Mouse (Mus musculus) thymus, postnatal 36 days (tissue): ENCODE results near the gene Slc38a7.
"Not testable (repeated sequence)": the region's sequence is repeated elsewhere in the genome, so short reads cannot be mapped to it uniquely, and the experiment has no call there.

ENCODE experiments used
- DNase-seq, 2 experiments: peaks; one replicate each; pipeline ENCODE4 v3.0.0; 2022; ENCODE audit warnings: mixed read lengths in 2 of 2

The Slc38a7 gene

DNA sequence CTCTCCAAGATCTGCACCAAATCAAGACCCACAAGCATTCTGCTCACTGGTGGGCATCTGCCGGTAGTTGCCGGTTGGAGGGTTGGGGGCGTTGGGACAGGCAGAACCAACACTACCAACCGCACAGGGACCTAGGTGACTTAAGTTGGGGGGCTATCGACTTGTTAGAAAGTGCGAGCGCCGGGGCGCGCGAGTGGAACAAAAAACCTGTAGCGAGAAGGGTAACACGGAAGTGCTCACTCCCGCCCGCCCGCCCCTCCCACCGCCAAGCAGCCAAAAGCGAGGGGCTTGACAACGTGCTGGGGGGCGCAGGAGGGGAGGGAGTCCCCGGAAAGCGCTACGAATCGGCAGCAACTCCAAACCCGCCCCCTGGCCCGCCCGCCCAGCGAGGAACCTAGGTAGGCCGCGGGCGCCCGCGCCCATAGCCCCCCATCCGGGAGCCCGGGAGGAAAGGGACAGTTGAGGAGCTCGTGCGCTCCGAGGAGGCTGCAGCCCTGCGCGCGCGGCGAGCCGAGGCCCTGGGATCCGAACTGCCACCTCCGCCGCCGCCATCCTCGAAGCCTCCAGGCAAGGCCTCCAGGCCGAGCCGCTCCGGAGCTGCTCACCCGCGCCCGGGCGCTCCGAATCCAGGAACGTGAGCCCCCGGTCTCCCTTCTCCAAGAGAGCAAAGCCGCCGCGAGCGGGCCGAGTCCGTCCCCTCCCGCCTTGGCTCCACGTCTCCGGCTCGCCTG is 46.7 kb downstream of the Slc38a7 start:
- peak; percentile 70 to 84 for DNase-seq

DNA sequence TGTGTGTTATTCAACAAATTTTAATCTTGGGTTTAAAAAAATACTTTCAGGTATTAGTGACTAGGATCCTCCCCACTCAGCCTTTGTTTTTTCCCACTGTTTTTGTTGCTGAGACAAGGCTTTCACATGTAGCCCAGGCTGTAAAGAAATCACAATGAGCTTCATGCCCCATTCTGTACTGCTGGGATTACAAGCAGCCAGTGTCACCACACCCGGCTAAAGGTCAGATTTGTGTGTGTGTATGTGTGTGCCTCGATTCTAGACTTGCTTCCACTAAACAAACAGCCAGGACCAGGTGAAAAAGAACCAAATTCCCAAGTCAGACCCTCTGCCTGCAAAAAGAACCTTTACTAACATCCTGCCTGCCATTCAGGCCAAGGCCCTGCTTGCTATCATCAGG is 47.9 kb downstream of the Slc38a7 start:
- no peak for DNase-seq

DNA sequence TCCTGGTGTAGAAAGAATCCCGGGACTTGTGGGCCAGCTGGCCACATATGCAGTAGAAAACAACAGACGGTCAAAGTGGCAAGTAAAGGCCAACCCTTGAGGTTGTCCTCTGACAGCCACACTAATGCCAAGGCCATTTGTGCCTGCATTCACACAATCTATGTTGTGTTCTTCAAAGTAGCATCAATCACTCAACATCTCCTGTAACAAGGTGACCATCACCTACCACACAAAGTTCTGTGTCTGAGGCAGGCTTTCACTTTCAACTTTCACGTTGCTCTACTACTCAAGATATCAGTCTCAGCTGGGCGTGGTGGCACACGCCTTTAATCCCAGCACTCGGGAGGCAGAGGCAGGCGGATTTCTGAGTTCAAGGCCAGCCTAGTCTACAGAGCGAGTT is 51.1 kb downstream of the Slc38a7 start:
- DNase-seq = no peak

DNA sequence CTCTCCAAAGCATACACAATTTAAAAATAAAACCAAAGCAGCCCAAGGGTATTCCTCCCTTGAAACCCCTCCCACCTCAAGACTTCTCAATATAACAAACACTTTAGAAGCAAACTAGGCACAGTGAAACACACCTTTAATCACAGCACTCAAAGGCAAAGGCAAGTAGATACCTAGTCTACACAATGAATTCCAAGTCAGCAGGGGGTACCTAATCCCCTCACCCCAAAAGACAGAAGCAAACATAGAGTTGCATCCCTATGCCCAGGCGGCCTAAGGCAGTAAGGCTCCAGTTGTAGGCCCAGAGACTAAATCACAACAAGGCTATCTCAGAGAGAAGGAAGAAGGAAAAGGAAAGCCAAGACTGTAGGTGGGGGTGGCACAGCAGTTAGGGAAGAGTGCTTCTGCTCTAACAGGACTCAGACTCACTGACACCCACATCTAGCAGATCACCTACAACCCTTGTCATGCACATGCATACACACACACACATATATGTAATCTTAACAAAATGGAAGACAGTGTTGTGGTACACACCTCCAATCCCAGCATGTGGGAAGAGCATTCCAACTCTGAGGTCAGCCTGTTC is 51.8 kb downstream of the Slc38a7 start:
- no peak for DNase-seq

DNA sequence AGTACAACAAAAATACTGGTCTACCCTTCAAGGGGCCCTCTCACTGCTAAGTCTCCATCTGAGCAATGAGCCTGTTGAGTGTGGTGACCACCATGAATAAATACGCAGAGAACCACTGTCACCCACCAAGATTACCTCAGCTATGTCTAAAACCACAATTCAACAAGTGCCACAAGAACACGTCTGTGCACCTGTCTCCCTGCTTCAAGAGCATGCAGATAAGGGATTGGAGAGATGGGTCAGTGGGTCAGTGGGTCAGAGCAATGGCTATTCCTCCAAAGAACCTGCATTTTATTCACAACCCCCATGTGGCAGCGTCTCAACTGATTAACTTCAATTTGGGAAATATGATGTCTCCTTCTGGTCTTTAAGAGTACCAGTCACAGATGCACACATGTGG is 53.0 kb downstream of the Slc38a7 start:
- no peak for DNase-seq

GRCm38 (mm10) chr8:95799891-95800290 is 53.4 kb downstream of the Slc38a7 start:
- DNase-seq = no peak

DNA sequence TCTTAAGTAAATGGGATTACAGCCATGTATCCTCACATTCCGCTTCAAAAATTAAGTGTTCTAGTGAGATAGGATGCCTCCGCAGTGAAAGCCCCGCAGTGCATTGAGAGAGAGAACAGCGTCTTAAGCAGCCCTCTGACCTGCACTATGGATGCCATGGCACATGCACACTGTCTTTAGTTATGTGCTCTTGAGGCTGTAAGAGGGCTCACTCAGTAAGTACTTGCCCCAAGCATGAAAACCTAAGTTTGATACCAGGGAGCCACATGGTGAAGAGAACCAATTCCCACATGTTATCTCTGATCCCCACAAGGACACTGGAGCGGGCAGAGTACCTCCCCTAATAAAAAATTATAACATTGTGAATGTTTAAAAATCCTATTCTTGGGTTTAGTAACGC is 54.2 kb downstream of the Slc38a7 start:
- no peak for DNase-seq

DNA sequence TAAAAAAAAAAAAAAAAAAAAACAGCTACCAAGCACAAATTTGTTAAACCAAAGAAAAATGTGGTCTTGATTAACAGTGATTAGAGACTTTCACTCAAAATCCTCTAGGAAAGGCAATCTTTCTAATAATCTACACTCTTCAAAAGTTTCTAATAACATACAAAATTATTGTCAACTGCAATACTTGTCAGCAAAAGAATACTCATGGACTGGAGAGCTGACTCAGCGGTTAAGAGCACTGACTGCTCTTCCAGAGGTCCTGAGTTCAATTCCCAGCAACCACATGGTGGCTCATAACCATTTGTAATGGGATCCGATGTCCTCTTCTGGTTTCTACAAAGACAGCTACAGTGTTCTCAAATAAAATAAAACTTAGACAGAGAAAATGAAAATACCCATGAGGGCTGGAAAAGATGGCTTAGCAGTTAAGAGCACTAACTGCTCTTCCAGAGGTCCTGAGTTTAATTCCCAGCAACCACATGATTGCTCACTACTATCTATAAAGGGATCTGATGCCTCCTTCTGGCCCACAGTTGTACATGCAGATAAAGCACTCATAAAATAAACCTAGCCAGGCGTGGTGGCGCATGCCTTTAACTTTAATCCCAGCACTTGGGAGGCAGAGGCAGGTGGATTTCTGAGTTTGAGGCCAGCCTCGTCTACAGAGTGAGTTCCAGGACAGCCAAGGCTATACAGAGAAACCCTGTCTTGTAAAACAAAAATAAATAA is 57.8 kb downstream of the Slc38a7 start:
- not testable (repeated sequence) for DNase-seq
